Mouse (Mus musculus) brain, embryonic 14.5 days (tissue): Measurements from ENCODE around the gene Cbr1.

Experiments used
- CTCF ChIP-seq: fragments of 200-500 bp; IDR thresholded peaks from 2 replicates; pipeline ENCODE4 v1.5.1; 2012; ENCODE audit warnings: inconsistent platforms, mild to moderate bottlenecking, moderate library complexity, borderline replicate concordance; ENCODE audit not compliant: insufficient read depth, insufficient read length; ENCODE audit errors: extremely low read depth
- POLR2A ChIP-seq: fragments of 200-500 bp; IDR thresholded peaks from 2 replicates; pipeline ENCODE4 v1.6.1; 2012; ENCODE audit warnings: mild to moderate bottlenecking, inconsistent platforms, borderline replicate concordance; ENCODE audit not compliant: poor library complexity, insufficient read depth, insufficient read length, severe bottlenecking; ENCODE audit errors: extremely low read depth

GRCm38 (mm10) chr16:93573434-93573833 lies 32.2 kb upstream of the Cbr1 start:
- TF ChIP-seq CTCF (no peak), POLR2A (no peak)
